Mouse (Mus musculus) left cerebral cortex, postnatal 10 days (tissue): ENCODE results near the gene Acot7. TPM values are rescaled to one million over a fixed set of nuclear protein-coding genes. Genes with fewer than 3 reads are reported as not detected.

Source experiments
- DNase-seq, 2 experiments: peaks; one replicate each; pipeline ENCODE4 v3.0.0; 2021 to 2022; ENCODE audit warnings: low spot score in 2 of 2, mixed read lengths in 1 of 2; ENCODE audit errors: extremely low spot score in 1 of 2
- intact Hi-C: fragments of 180-260 bp; cut with DNase I; formaldehyde crosslinking; loops from one replicate; pipeline ENCODE4 v1.15.1; 2025
- total RNA-seq, 2 experiments: library from RNA; stranded (reverse); gene quantifications; 2 replicates each; pipeline ENCODE4 v1.2.3; 2021

Gene Acot7
- 100 to 1,000 TPM; 415 to 420 TPM for total RNA-seq

- peak; percentile 86 to 96 for DNase-seq
- intact Hi-C loops: loop anchor here (2.0 to 5.0 kb wide), 2 partner anchors 35 to 255 kb away; no protein-coding TSS in a partner anchor
These were observed at the start of gene Acot7 for GRCm38 (mm10) chr4:152177537-152178343. Acot7 (plus strand) TSS chr4:152178134.

GRCm38 (mm10) chr4:152128784-152129183 is 49.1 kb upstream of the Acot7 start:
- intact Hi-C loops: no loop called here
- DNase-seq: no peak

- no peak for DNase-seq
- intact Hi-C loops: no loop called here
These were observed 48.5 kb upstream of the Acot7 start for GRCm38 (mm10) chr4:152129395-152129930.

GRCm38 (mm10) chr4:152130771-152131653 is 46.9 kb upstream of the Acot7 start:
- intact Hi-C loops: no loop called here
- peak in 1 of 2 experiments; percentile 68 for DNase-seq

GRCm38 (mm10) chr4:152131809-152132771 is 45.8 kb upstream of the Acot7 start:
- no peak for DNase-seq
- intact Hi-C loops: no loop called here

GRCm38 (mm10) chr4:152132772-152133169 is 45.2 kb upstream of the Acot7 start:
- DNase-seq: no peak
- intact Hi-C loops: no loop called here

GRCm38 (mm10) chr4:152133213-152133612 is 44.7 kb upstream of the Acot7 start:
- DNase-seq: no peak
- intact Hi-C loops: no loop called here

- peak in 1 of 2 experiments; percentile 51 for DNase-seq
- intact Hi-C loops: no loop called here
These were observed 43.4 kb upstream of the Acot7 start for GRCm38 (mm10) chr4:152134507-152134906.

- intact Hi-C loops: no loop called here
- no peak for DNase-seq
These were observed 42.6 kb upstream of the Acot7 start for GRCm38 (mm10) chr4:152135363-152135762.

GRCm38 (mm10) chr4:152136112-152136875 is 41.6 kb upstream of the Acot7 start:
- intact Hi-C loops: no loop called here
- DNase-seq: no peak

GRCm38 (mm10) chr4:152136876-152137250 is 41.1 kb upstream of the Acot7 start:
- intact Hi-C loops: no loop called here

GRCm38 (mm10) chr4:152138497-152139260 is 39.3 kb upstream of the Acot7 start:
- DNase-seq: peak; percentile 61 to 89
- intact Hi-C loops: no loop called here

More at GRCm38 (mm10) chr4:152136876-152137250, 41.1 kb upstream of the Acot7 start:
- DNase-seq: no peak

GRCm38 (mm10) chr4:152140441-152140840 is 37.5 kb upstream of the Acot7 start:
- DNase-seq: no peak
- intact Hi-C loops: no loop called here

GRCm38 (mm10) chr4:152141521-152142135 is 36.3 kb upstream of the Acot7 start:
- intact Hi-C loops: no loop called here
- no peak for DNase-seq

- DNase-seq: no peak
- intact Hi-C loops: no loop called here
These were observed 34.3 kb upstream of the Acot7 start for GRCm38 (mm10) chr4:152143632-152144031.

- DNase-seq: no peak
- intact Hi-C loops: no loop called here
These were observed 32.5 kb upstream of the Acot7 start for GRCm38 (mm10) chr4:152145473-152145872.
